Mouse (Mus musculus) CD8-positive naive resting alpha-beta T cell, adult 2 months (primary cell): ENCODE results near the gene Gpm6a.
"Not testable (repeated sequence)": the region's sequence is repeated elsewhere in the genome, so short reads cannot be mapped to it uniquely, and the experiment has no call there.

Experiments used
- DNase-seq, 2 experiments: peaks; one replicate each; pipeline ENCODE4 v3.0.0; 2022; ENCODE audit warnings: low read depth in 2 of 2, low spot score in 2 of 2

Gene Gpm6a

DNA sequence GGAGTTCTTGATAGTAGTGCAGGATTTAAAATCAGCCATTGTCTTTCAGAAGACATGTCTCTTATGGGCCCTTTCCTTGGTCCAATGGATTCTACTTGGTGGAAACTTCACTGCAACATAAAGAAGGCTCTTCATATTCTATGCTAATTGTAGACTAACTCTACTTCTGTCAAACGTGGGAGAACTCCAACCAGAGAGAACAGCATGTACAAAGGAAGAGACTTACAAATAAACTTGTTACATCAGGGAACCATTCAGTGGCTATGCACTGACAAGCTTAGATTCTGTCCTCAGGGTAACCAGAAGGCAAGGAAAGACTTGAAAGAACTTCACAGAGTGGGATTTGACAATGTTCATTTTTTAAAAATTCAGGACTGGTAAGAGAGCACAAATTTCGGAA is 48.3 kb downstream of the Gpm6a start:
- DNase-seq, result no peak

DNA sequence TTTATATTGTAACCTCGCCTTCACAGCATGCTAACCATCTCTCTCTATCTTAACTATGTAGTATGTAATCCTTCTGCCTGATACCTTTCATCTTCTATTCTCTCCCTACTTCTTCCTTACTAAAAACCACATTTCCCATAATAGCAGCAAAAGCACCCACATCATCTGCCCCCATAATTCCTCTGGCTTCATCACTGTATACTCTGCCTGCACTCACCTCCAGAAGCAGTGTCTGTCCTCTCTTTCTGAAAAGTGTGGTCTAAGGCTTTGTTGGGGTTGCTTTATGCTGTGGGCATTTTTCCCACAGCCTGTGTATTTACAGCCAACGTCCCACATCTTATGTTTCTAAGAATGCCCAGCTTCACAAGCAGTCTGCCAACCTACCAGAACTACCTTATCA is 57.6 kb downstream of the Gpm6a start:
- no peak for DNase-seq

DNA sequence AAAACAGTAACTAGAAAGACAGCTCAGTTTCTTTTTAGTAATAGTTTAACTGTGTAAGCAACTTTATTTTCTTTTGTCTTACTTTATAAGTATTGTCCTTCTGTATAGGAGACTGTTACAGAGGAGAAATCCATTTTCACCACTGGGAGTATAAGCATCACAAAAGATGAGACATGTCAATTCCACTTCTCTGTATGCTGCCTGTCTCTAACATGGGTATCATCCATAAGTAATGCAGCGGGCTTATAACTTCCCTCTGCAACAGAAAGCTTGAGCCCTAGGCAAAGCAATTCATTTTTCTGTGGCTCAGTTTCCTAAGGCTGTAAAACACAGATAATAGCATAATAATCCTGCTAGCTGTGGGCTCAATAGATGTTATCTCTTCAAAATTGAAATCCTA is 62.4 kb downstream of the Gpm6a start:
- no peak for DNase-seq

DNA sequence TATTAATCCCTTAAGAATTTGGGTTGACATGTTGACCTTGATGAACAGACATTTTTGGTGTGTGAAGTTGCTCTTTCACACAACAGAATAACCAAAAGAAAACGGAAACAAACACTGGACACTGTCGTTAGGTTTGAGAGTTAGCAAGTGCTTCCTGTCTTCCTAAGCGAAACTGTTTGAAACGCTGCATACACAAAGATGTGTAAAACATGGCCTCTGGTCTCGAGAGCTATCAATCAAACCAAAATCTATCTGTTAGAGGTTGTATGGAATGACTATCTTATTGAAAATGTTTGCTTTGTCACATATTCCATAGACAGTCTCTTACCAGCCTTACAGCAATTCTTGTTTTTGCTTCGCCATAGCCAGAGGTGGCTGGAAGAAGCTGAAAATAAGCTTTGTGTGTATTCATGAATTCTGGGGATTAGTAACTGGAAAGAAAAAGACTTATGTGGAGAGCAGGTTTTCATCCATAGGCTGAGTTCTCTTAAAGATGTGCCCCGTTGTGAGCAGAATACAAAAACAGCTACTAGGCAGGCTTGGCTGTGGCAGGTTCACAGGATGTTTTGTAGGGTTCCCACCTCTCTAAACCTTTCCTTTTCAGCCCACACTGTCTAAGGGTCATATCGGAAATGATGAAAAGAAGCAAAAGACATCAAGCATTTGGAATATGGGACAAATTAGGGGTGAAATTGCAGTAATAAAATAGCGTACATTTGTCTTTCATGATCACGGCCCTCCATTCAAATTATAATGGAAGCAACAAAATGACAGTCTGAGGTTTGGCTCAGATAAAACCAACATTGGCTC is 71.4 kb downstream of the Gpm6a start:
- no peak for DNase-seq

DNA sequence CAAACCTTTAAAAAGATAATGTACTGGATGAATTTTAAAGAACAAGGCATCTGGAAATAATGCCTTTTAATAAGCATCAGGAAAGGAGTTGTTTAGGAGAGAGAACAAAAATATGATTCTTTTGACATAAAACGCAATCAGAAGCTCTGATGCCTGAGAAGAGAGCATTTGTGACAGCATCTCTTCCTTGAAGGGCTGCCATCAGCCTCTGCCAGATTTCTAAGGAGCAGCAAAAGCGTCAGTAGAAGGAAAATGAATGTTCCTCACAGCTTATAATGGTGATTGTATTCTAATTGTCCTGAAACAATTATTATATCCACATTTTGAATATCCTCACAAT is 72.0 kb downstream of the Gpm6a start:
- DNase-seq, result no peak

DNA sequence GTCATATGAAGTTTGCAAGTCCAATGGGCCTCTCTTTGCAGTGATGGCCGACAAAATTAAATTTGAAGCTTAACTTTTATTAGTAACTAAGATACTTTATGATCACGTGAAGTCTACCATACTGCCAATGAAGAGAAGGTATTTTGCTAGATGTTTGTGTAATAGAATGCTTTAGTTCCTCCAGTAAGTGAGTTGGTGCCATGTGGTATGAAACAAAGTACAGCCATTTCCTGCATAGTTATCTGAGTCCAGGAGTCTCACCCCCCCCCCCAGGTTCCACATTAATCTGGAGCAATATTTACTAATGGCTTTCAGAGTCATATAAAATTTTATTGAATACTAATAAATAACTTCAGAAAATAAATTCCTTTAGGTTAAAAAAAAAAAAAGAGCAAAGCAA is 73.7 kb downstream of the Gpm6a start:
- no peak for DNase-seq

DNA sequence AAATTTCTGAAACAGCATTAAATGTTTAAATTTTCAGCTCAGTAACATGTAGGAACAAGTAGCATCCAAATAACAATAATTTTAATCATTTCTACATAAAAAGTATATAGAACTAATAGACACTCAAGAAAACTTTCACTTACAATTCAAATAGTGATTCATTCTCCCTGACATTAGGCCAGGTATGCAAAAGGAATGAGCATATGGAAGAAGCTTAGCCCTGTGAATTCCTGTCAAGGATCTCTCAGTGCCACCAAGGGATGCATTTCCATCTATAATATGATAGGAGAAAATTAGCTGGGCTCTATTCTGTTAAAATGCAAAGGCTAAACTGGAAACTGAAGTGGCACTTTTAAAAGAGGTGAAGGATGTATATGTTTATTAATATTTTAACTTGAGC is 76.5 kb downstream of the Gpm6a start:
- no peak for DNase-seq

DNA sequence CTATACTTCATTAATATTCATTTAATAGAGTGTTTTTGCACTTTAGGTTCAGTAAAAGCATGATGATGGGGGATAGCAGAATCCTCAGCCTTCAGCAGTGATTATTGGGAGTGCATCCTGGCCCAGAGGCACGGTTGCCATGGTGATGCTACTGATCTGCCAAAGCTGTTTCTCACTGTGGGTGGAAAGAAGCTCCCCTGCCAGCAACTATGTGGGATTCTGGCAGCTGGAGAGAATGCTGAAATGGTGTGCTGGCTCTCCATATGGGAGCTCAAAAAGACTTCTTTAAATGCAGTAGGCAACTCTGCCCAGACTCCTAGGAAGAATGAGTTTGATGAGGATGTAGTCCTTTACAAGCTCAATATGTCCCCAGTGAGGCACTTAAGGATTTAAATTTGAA is 79.7 kb downstream of the Gpm6a start:
- no peak for DNase-seq

DNA sequence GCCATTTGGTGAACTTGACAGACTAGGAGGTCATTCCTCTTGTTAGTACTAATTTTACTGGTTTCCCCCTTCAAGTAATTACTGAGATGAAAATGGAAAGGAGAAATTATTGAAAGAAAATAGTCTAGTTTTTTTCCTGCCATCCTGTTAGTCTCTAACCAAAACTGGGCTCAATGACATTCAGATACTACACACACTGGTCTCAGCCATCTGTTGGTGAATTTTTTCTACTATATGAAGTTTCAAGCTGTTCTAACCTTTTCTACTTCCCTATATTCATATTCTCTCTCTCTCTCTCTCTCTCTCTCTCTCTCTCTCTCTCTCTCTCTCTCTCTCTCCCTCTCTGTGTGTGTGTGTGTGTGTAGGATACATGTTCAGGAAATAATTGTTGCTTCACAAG is 80.8 kb downstream of the Gpm6a start:
- no peak for DNase-seq

DNA sequence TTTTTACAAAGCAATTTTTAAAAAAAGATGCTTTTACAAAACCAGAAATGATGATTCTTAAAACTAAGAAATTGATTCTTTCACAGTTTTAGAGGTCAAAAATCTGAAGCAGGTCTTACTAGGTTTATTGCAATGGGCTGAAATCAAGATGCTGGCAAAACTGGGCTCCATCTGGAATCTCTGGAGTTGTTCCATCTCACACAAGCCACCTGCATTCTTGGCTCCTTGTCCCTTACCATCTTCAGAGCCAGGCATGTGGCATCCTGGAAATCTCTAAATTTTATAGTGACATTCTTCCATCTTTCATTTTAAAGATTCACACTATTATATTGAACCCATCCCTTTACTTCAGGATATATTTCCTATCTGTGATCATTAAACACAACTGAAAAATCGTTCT is 88.3 kb downstream of the Gpm6a start:
- DNase-seq, result no peak

DNA sequence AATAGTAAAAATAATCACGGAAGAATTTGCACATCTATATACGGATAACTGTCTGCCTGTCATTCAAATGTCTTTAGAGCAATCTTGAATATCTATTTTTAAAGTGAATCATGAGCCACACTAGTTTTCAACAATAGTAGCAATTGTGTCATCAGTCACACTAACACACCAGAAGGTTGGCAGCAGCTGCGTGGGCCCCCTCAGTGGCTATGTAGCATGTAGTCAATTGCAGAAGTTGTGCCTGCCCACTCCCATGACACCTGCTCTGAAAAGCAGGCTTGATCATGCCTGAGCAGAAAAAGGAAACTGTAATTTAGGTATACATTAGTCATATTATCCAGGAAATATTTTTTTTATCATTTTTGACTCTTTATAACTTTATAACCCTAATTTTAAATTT is 93.8 kb downstream of the Gpm6a start:
- DNase-seq, result no peak

DNA sequence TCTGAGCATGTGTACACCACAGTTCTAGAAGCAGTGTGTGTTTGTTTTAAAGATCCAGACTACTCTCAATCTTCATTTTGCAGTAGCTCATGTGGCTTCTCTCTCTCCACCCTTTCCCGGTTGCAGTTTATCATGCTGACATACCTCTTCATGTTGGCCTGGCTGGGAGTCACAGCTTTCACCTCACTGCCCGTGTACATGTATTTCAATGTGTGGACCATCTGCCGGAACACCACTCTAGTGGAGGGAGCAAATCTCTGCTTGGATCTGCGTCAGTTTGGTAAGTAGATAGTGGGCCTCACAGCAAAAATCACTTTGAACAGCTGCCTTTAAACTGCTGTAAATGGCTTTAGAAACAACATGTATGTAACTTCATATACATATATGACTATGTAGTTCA is 95.3 kb downstream of the Gpm6a start:
- DNase-seq, result no peak

DNA sequence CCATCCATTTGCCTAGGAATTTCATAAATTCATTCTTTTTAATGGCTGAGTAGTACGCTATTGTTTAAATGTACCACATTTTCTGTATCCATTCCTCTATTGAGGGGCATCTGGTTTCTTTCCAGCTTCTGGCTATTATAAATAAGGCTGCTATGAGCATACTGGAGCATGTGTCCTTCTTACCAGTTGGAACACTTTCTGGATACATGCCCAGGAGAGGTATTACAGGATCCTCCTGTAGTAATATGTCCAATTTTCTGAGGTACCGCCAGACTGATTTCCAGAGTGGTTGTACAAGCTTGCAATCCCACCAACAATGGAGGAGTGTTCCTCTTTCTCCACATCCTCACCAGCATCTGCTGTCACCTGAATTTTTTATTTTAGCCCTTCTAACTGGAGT is 114.2 kb downstream of the Gpm6a start:
- not testable (repeated sequence) for DNase-seq

DNA sequence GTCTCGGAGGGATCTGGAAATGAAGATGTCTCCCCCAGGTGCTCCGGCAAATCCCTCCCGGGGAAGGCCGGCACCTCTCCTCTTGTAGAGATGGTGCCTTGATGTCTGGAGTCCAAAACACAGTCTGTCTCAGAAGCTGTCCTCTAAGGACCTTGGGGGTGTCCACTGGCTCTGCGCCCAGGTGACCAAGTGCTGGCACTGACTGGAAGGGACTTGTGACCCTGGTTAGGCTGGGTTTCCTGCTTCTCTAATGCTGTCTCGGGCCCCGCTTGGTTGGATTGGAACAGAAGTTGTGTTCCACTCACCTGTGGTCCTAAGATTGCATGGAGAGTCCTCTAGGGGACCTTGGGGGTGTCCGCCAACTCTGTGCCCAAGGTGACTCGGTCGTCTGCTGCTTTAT is 118.8 kb downstream of the Gpm6a start:
- DNase-seq, result no peak

DNA sequence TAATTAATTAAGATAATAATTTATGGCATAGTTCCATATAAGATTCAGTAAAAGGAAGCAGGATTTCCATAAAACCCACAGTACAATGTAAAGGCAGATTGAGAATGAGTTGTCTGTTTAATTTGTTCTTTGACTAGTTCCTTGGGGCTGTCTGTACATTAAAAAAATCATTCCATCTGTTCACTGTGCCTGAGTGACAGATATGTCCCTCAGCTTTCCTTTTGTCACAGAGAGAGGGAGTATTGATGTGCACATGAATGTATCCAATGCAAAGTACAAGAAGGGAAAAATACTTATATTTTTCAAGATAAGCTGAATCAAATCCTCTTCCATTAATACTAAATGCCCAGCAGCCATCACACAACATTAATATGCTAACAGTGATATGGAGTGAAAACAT is 147.6 kb downstream of the Gpm6a start:
- no peak for DNase-seq

DNA sequence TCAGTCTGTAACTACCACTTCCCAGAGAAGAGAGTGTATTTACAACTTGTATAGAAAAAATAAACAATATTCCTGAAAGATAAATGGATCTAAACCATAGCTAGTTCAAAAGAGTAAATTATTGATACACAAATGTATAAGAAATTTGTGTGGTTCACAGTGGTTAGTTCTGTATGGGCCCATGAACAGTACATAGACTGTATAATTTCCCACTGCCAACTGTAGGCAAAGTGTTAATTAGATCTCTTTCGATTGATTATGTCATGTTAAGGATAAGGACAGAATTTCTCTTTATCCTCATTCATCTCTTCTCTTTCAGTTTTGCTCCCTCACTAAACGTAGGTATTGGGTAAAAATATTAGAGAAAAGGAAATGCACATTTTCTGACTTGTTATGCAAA is 148.4 kb downstream of the Gpm6a start:
- DNase-seq, result no peak

DNA sequence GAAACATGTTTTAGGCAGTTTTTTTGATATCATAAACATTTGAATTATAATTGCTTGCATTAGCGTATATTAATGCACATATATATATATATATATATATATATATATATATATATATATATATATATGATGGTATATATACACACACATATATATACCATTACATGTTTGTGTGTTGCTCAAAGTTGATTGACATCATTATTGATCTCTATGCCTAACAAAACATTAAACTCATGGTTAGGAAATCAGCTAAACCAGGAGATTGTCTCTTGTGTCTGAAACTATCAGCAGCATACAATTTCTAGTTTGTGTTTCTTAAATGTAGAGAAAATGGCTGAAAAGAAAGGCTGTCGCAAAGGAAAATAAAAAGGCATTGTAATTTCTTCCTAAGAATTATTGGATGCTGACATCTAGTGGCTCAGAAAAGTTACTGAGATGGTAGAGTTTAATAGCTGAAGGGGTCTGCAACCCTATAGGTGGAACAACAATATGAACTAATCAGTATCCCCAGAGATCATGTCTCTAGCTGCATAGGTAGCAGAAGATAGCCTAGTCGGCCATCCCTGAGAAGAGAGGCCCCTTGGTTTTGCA is 149.3 kb downstream of the Gpm6a start:
- DNase-seq, result no peak
